Mouse (Mus musculus): ENCODE measurements around the gene Mesp2. TPM values are rescaled to one million over a fixed set of nuclear protein-coding genes. Genes with fewer than 3 reads are reported as not detected.

Gene Mesp2
- polyA plus RNA-seq, 1 experiment: 6.4 TPM

- no peak overlapping the region for H3K4me3 ChIP-seq (ENCODE audit: control insufficient read depth, low read depth, low read length)
- no peak for TF ChIP-seq CTCF (IDR thresholded peaks at IDR 0.05; ENCODE audit: control insufficient read depth, insufficient read depth, insufficient replicate concordance, low read depth, low read length)
- no peak for TF ChIP-seq POLR2A (IDR thresholded peaks at IDR 0.05; ENCODE audit: control insufficient read depth, low read depth, low read length)
- H3K27ac ChIP-seq (ENCODE audit: control insufficient read depth, insufficient read depth, low read depth, low read length): no peak overlapping the region
- no peaks in the 10 kb centered on the region for H3K36me3 ChIP-seq (ENCODE audit: control insufficient read depth, insufficient read depth, low read length)
- no peaks in the 10 kb centered on the region for H3K27me3 ChIP-seq (ENCODE audit: control insufficient read depth, insufficient read depth, low read length)
- H3K4me1 ChIP-seq (ENCODE audit: control insufficient read depth, insufficient read depth, low read length): no peaks in the 10 kb centered on the region
These were observed 22.5 kb downstream of the Mesp2 start for GRCm38 (mm10) chr7:79832980-79833379.

- H3K27me3 ChIP-seq (ENCODE audit: control insufficient read depth, insufficient read depth, low read length): no peaks in the 10 kb centered on the region
- no peak overlapping the region for H3K4me3 ChIP-seq (ENCODE audit: control insufficient read depth, low read depth, low read length)
- H3K4me1 ChIP-seq (ENCODE audit: control insufficient read depth, insufficient read depth, low read length): no peaks in the 10 kb centered on the region
- H3K36me3 ChIP-seq (ENCODE audit: control insufficient read depth, insufficient read depth, low read length): no peaks in the 10 kb centered on the region
- H3K27ac ChIP-seq (ENCODE audit: control insufficient read depth, insufficient read depth, low read depth, low read length): no peak overlapping the region
- TF ChIP-seq POLR2A (IDR thresholded peaks at IDR 0.05; ENCODE audit: control insufficient read depth, low read depth, low read length) (no peak), CTCF (IDR thresholded peaks at IDR 0.05; ENCODE audit: control insufficient read depth, insufficient read depth, insufficient replicate concordance, low read depth, low read length) (no peak)
These were observed 24.7 kb downstream of the Mesp2 start for GRCm38 (mm10) chr7:79835196-79835595.

GRCm38 (mm10) chr7:79837247-79837646 lies 26.7 kb downstream of the Mesp2 start:
- no peak for TF ChIP-seq POLR2A (IDR thresholded peaks at IDR 0.05; ENCODE audit: control insufficient read depth, low read depth, low read length)
- TF ChIP-seq CTCF (IDR thresholded peaks at IDR 0.05; ENCODE audit: control insufficient read depth, insufficient read depth, insufficient replicate concordance, low read depth, low read length): no peak
- no peaks in the 10 kb centered on the region for H3K4me1 ChIP-seq (ENCODE audit: control insufficient read depth, insufficient read depth, low read length)
- H3K36me3 ChIP-seq (ENCODE audit: control insufficient read depth, insufficient read depth, low read length): no peaks in the 10 kb centered on the region
- H3K4me3 ChIP-seq (ENCODE audit: control insufficient read depth, low read depth, low read length): no peak overlapping the region
- H3K27me3 ChIP-seq (ENCODE audit: control insufficient read depth, insufficient read depth, low read length): no peaks in the 10 kb centered on the region
- H3K27ac ChIP-seq (ENCODE audit: control insufficient read depth, insufficient read depth, low read depth, low read length): no peak overlapping the region

GRCm38 (mm10) chr7:79842163-79842562 lies 31.6 kb downstream of the Mesp2 start:
- Histone ChIP-seq H3K36me3 (ENCODE audit: control insufficient read depth, insufficient read depth, low read length) (no peaks in the 10 kb centered on the region), H3K27me3 (ENCODE audit: control insufficient read depth, insufficient read depth, low read length) (no peaks in the 10 kb centered on the region), H3K27ac (ENCODE audit: control insufficient read depth, insufficient read depth, low read depth, low read length) (no peak overlapping the region), H3K4me1 (ENCODE audit: control insufficient read depth, insufficient read depth, low read length) (no peaks in the 10 kb centered on the region), H3K4me3 (ENCODE audit: control insufficient read depth, low read depth, low read length) (no peak overlapping the region)
- TF ChIP-seq POLR2A (IDR thresholded peaks at IDR 0.05; ENCODE audit: control insufficient read depth, low read depth, low read length) (no peak), CTCF (IDR thresholded peaks at IDR 0.05; ENCODE audit: control insufficient read depth, insufficient read depth, insufficient replicate concordance, low read depth, low read length) (no peak)

- peaks cover 2% of the 10 kb centered on the region for H3K4me1 ChIP-seq (ENCODE audit: control insufficient read depth, insufficient read depth, low read length)
- no peak for TF ChIP-seq POLR2A (IDR thresholded peaks at IDR 0.05; ENCODE audit: control insufficient read depth, low read depth, low read length)
- no peak for TF ChIP-seq CTCF (IDR thresholded peaks at IDR 0.05; ENCODE audit: control insufficient read depth, insufficient read depth, insufficient replicate concordance, low read depth, low read length)
- no peaks in the 10 kb centered on the region for H3K36me3 ChIP-seq (ENCODE audit: control insufficient read depth, insufficient read depth, low read length)
- H3K27ac ChIP-seq (ENCODE audit: control insufficient read depth, insufficient read depth, low read depth, low read length): no peak overlapping the region
- no peak overlapping the region for H3K4me3 ChIP-seq (ENCODE audit: control insufficient read depth, low read depth, low read length)
- no peaks in the 10 kb centered on the region for H3K27me3 ChIP-seq (ENCODE audit: control insufficient read depth, insufficient read depth, low read length)
These were observed 33.7 kb downstream of the Mesp2 start for GRCm38 (mm10) chr7:79844090-79844802.

- Histone ChIP-seq H3K4me1 (ENCODE audit: control insufficient read depth, insufficient read depth, low read length) (peaks cover 2% of the 10 kb centered on the region), H3K36me3 (ENCODE audit: control insufficient read depth, insufficient read depth, low read length) (no peaks in the 10 kb centered on the region), H3K4me3 (ENCODE audit: control insufficient read depth, low read depth, low read length) (no peak overlapping the region), H3K27me3 (ENCODE audit: control insufficient read depth, insufficient read depth, low read length) (no peaks in the 10 kb centered on the region), H3K27ac (ENCODE audit: control insufficient read depth, insufficient read depth, low read depth, low read length) (no peak overlapping the region)
- TF ChIP-seq POLR2A (IDR thresholded peaks at IDR 0.05; ENCODE audit: control insufficient read depth, low read depth, low read length) (no peak), CTCF (IDR thresholded peaks at IDR 0.05; ENCODE audit: control insufficient read depth, insufficient read depth, insufficient replicate concordance, low read depth, low read length) (no peak)
These were observed 35.8 kb downstream of the Mesp2 start for GRCm38 (mm10) chr7:79846342-79846741.

GRCm38 (mm10) chr7:79847456-79848451 lies 37.2 kb downstream of the Mesp2 start:
- Histone ChIP-seq H3K4me3 (ENCODE audit: control insufficient read depth, low read depth, low read length) (peak overlapping the region; percentile 60), H3K36me3 (ENCODE audit: control insufficient read depth, insufficient read depth, low read length) (no peaks in the 10 kb centered on the region), H3K4me1 (ENCODE audit: control insufficient read depth, insufficient read depth, low read length) (peaks cover 2% of the 10 kb centered on the region), H3K27ac (ENCODE audit: control insufficient read depth, insufficient read depth, low read depth, low read length) (no peak overlapping the region), H3K27me3 (ENCODE audit: control insufficient read depth, insufficient read depth, low read length) (no peaks in the 10 kb centered on the region)
- TF ChIP-seq POLR2A (IDR thresholded peaks at IDR 0.05; ENCODE audit: control insufficient read depth, low read depth, low read length): no peak
- no peak for TF ChIP-seq CTCF (IDR thresholded peaks at IDR 0.05; ENCODE audit: control insufficient read depth, insufficient read depth, insufficient replicate concordance, low read depth, low read length)
